Mouse (Mus musculus) ovary, postnatal 14 days (tissue): ENCODE measurements around the gene Rptor.

Experiments
- DNase-seq: peaks from one replicate; pipeline ENCODE4 v3.0.0; 2022; ENCODE audit warnings: low spot score

Gene Rptor

DNA sequence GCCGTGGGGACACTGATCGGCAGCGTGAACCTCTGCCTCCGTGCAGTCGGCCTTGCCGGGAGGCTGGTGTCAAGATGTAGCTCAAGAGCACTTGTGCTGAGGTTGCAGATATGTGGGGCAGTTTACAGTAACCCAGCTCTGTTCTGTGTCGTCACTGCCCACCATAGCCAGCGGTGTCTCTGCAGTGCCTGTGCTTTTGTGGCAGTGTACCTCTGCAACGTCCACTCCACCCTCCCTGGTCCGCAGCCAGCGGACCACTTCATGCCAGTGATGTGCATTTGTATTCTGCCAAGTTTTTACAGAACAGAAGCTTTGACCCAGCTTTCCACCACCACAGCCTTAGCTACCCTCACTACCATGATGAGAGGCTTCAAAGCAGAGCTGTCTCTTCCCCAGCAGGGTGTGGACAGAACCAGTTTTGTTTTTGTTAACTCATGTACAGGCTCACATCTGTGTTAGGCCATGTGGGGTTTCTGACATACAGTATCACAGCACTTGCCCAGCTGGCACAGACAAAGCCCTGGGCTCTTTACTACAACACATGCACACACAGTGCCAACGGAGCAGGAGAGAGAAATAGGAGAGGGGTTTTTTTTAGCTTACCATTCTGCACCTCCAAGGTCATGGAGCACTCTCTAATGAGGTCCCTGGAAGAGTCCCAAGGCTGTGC, 182.1 kb downstream of the Rptor start:
- no peak for DNase-seq

DNA sequence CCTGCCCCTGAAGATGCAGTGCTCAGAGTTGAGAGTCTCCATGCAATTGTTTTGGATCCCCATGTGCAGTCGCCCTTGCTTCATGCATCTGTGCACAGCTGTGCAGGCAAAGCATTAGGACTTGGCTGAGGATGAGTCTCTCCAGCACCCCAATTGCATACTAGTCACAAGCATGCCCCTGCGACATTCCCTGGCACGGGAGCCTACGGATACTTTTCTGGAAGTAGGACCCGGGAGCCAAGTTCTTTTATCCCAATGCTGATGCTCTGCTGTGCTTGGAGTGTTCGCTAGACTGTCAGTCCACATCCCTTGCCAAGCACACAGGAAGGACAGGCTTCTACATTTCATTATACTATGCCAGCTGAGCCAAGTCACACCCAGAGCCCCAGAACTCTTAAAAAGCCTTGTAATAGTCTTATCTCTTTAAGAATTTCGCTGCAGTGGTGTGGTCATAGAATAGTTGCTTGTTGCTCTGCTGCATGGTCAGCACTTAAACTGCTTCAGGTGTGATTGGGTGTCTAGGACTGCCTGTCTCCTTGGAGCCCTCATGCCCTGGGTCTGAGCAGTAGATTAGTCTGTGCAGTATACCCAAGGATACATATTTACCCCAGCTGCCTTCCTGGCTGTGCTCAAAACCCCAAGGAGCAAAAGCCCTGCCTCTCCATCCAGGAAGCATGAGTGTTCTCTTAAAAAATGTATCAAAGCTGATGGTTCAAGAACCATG, 183.1 kb downstream of the Rptor start:
- DNase-seq: no peak

DNA sequence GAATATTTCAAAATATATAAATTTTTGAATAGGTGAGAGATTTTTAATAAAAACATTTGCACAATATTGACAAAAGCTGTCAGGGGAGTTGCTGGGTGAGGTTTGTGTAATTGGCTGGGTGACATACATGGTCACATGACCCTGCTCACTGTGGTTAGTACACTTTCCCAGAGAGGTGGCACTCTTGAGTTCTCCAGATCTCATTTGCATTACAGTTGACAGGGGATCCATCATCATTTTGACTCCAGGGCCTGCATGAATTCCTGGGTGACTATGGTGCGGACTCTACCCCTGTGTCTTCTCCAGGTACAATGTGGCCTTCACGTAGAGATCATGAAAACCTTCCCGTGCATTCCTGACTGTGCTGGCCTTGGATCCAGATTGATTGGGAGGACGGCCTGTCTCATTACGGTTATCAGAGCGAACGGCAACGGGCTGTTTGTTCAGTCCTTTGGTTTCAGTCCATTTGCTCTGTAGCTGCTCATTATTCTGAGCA, 183.7 kb downstream of the Rptor start:
- no peak for DNase-seq

DNA sequence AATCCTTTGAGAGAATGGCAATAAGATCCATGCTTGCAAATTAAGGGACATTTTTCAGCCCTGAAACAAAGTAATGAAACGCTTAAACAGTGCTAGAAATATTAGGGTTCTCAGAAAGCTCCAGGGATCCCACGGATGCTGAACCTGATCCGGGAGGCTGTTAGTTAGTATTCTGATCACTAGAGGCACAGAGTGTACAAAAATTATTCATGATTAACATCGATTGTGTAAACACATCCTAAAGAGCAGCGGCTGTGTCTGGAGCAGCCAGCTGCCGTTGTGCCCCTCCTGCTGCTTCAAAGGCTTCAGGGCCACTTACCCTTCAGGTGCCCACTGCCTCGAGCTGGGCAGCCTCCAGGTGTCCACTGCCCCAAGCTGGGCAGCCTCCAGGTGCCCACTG, 185.8 kb downstream of the Rptor start:
- DNase-seq: no peak

DNA sequence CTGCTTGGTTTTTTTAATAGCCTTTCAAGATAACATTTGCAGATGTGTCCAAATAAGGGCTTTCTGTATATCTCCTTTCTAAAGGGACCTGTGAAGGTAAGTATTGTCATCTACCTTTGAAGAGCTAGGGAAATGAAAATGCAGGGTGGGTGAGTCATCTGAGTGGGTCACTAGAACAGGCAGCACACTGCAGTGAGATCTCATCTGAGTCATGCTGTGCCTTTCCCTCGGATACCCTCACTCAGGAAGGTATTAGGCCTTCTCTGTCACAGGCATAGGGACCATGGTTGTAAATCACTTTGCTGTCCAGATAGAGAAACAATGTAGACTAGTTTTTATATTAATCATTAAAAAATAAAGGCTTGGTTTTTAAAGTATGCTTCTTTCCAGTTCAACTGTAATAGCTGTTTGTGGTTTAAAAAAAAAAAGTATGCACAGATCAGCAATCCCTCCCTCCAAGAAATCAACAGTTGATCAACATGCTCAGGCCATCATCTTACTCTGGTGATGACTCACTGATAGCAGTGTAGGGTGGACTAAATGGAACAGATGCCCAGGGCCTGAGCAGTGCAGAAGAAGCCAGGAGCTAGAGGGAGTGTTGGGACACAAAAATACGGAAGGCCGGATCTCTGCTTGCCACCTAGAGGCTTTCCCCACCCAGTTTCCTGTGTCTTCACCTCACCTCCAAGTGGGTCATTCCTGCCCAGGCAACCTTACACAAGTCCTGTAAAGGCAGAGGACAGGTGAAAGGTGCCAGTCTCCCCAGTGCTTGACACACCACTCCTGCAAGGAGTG, 186.4 kb downstream of the Rptor start:
- DNase-seq: no peak

DNA sequence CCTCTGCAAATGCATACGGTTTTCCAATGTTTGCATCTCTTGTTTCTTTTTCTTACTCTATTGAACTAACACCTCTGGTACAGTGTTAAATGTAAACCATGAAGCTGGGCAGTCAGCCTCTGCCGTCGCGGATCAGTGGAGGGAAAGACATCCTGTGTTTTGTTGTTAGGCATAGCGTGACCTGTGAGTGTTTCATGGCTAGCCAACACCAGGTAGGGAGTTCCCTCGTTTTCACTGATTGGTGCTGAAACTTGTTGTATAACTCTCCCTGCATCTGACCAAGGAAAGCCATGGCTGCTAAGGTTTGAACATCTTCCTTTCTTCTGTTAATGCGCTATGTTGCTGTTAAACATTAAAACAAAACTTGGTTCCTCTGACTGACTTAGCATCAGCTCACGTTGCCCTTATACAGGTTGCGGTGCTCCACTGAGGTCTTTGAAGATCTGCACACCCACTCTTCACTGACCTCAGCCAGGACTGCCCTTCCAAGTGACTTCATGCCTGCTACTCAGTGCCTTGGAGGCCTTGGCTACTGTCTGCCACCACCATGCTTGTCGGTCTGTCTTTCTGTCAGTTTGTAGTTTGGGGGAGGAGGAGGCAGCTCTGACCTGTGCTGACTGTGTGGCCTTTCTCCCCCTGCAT, 189.3 kb downstream of the Rptor start:
- no peak for DNase-seq

DNA sequence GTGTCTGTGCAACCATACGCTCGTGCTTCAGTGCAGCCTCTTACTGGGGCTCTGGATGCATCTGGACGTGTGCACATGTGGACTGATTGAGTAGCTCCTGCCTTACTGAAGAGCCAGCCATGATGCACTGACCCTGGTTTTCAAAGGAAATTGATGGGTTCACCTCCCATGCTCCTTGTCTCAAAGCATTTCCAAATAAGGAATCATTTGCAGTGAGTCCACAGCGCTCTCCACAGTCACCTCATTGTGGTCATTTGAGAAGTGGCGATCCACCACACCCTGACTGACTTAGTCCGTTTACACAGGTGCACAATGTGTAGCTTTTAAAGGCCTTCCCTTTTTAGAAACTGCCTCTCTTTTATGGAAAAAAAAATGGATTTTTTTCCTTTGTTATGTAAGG, 190.7 kb downstream of the Rptor start:
- DNase-seq: no peak

DNA sequence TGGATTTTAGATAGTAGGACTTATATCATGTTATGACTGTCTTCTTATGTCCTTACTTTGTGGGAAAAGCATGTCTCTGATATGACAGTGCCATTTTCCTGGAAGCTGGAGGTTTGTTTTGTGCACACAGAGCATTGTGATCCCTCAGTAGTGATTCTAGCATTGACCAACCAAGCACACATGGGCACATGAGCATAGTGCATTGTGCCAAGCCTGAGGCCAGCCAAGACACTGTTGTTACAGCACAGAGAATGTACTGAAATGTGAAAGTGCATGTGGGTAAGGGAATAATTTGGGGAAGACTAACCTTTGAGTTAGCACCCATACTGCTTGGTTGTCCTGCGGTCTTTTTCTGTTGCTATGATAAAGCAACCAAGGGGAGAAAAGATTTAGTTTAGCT, 191.3 kb downstream of the Rptor start:
- no peak for DNase-seq

DNA sequence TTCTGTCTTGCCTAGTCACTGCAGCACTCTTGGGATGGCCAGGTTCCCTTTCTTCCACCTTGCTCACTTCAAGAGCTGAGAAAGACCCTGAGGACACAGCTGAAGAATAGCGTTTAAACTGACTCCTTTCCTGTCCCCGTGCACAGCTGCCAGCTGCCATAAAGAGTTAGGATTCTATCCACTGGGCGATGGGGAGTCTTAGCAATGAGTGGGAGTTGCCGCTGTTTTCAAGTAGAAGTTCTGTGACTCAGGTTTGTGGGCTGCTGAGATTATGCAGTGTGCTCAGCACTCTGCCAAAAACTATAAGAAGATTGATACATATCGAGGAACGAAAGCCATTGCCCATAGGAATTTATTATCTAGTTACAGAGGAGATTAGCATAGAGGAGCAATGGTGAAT, 192.0 kb downstream of the Rptor start:
- DNase-seq: no peak

DNA sequence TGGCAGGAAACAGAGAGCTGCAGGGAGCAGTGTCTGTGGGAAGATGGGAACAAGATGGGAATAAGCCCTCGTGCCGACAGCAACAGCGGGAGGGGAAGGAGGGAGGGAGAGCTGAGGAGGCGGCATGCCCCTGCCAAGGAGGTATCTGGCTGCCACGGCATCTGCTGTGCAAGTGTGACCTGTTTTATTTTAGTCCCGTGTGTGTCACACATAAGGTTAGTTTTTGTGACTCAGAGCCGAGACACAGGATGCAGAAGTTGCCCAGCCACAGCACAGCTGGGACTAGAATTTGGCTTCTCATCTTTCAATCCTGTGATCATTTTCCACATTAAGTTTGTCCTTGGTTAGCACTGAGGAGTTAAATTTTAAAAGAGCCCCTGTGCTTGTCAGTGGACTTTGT, 193.7 kb downstream of the Rptor start:
- no peak for DNase-seq

DNA sequence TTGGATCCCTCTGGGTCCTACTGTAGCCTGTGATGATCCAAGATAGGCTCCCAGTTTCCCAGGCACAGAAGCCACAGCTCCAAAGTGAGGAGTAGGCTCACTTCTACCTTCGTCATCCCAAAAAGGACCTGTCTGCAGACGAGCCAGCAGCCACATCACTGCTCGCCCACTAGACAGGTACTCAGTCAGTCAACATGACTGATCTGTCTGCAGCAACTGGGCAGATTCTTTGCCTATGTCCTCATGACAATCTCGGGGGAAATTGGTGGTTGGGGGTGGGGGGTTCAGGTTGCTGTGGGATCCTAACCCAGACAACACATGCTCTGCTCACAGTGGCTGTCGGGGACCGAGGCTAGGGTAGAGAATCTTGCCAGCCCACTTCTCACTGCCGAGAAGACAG, 194.1 kb downstream of the Rptor start:
- DNase-seq: no peak

DNA sequence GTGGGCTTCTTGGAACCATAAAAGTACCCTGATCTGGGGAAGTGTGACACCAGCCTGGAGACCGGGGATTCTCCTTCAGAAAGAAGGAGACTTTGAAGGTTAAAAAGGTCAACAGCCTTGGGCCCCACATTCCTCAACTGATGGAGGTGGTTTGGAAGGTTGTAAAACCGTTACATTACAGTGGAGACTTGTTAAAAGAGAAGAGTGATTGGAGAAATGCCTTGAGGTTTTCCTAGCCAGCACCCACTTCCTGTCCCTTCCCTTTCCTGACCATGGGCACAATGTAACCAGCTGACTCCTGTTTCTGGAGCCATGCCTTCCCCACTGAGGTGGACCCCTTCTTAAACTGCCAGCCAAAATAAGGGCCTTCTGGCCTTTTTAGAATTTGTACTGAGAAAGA, 196.8 kb downstream of the Rptor start:
- DNase-seq: no peak

DNA sequence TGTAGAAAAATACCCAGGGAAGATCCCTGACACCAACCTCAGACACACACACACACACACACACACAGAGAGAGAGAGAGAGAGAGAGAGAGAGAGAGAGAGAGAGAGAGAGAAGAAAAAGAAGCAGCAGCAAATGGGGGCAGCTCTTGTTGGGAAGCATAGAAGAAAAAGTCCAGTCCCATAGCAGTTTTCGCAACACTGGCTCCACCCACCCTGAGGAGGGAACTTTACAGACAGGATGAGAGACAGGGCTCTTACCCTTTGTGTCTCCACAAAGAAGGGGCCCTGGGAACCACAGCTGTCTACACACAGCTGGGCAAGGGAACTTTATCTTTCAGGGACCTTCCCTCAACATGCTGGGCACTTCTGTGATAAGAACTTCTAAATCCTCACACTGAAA, 199.2 kb downstream of the Rptor start:
- DNase-seq: no peak

DNA sequence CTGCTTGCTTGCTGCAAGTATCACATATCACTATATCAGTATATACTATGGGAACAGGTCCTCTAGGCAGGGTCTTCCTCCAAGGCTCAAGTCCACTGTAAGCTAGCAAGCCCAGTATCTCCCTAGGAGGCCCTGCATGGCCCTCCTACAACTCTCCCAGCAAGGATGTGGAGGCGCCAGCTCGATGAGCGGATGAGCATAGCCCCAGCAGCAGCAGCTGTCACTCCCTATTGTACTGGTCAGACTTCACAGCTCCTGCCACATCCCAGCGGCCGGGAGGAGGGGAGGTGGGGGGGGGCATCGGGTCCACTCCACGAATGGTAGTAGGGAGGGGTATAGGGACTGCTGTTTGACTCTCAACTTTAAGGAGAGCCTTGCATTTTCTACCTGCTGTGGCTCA, 200.2 kb downstream of the Rptor start:
- no peak for DNase-seq

DNA sequence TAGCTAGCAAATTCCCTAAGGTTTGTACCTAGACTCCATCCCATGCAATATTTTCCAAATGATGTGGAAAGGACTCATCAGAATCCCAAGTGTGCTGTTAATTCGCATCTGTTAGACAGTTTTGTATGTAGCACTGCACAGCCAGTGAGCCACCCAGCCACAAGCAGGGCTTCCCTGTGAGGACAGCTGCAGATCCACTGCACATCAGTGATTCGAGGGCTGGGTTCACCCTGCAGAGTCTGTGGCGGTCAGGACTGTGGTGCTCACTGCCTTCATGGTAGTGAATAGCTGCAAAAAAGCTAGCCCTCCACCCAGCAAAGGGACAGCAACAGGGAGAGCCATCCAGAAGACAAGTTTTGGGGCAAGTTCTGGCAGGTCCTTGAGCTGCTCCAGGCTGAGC, 201.7 kb downstream of the Rptor start:
- DNase-seq: no peak

DNA sequence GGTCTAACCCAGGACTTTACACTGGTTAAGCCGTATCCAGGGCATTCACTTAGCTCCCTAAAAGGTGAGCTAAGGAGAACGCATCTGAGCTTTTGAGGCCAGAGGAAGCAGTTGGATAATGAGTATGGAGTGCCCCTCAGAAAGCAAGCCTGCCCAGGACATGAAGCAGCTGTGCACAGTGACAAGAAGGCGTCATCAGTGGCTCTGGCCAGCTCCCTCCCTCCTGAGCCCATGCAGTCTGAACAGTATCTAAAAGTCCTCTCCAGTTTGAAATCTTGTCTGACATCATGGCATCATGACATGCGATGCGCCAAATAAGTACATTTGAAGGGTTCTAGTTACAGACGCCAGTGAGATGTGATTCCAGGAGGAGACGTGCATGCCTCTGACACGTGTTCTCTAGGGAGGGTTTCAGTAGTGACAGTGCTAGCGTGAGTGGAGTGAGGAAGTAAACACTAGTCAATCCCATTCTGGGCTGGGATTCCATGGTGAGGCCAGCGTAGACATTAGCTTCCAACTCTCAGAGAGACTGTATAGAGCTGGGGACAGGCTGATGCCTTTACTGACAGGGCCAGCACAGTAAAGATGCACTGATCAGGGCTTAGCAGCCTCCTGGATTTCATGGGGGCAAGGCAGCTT, 202.5 kb downstream of the Rptor start:
- no peak for DNase-seq

DNA sequence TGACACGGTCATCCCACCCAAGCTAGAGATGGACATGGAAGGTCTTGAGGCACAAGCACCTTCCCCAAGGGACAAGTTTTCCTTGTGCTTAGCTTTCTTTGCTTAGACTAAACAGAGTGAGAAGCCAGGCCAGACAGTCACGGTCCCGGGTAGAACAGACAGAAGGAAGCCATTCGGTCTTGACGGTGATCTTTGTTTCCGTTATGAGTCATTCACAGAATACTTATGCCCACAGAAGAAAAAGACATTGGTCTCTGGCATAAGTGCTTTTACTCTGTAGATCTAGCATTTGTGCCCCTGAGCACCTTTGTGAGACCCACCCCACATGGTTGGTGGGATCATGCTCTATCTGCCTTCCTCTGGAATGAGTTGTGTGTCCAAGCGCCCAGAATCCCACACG, 203.8 kb downstream of the Rptor start:
- DNase-seq: no peak

DNA sequence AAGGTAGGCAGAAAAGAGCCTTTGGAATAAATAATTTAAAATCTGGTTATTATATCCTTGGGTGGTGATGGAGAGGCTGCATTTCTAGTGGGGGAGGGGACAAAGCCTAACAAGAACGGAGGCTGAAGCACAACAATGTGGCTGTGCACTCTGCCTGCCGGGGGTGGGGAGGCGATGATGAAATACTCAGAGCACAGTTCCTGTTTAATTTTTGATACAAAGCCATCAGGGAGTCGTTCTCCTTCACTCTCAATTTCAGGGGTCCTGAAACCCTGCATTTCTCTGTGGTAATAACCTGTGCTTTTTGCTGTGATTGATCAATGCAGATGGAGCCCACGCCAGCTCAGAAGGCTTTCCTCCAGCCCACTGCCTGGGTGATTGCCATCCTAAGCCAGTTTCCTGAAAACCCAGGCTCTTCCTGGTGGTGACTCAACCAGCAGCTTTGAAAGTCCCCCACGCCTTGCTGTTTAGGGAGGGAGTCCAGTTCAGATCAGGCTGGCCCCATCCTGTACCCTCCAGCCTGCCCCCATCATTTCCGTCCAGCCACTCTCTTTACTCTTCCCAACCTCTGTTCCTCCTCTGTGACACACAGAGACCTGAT, 204.8 kb downstream of the Rptor start:
- DNase-seq: no peak

DNA sequence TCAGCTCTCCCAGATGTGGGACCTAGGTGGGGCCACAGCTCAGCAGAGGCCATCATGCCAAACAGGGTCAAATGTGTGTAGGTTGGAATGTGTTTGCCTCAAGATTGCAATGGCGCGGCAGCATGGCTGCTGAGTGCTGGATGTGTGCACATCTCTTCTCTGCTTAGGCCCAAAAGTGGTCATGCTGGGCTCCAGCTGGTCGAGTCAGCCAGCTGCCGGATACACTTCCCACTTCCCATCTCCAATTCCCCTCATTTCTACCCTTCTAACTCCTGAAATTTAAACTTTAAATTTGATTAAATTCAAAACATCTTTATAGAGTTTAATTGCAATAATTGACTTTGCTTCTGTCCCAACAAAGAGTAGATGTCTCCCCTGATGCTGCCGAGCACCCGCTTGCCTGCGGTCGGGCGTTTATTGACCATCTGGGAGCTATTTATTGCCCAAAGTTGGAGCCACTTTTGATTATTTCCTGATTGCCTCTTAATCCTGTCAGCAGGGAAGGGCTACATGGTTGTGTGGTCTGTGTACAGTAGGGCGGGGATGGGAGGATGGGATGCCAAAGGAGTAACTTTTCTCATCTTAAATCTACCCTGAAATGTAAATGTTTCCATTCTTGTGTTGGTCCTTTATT, 206.1 kb downstream of the Rptor start:
- DNase-seq: no peak

DNA sequence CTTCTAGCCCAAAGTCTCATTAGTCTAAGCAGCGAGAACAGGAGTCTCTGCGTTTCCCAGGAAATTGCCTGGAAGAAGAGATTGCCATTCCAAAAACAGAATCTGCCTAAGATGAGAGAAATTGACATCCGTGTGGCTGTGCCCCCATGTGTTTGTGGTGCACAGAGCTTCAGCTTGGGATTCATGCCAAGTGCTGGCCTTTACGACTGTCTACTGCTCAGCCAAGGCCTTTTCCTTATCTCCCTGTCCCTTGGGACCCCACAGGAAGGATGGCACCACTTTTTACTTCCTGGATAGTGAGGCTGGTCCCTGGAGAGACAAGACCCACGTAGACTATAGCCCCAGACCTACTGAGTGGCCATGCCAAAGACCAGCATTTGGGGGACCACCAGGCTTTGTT, 206.6 kb downstream of the Rptor start:
- DNase-seq: no peak

DNA sequence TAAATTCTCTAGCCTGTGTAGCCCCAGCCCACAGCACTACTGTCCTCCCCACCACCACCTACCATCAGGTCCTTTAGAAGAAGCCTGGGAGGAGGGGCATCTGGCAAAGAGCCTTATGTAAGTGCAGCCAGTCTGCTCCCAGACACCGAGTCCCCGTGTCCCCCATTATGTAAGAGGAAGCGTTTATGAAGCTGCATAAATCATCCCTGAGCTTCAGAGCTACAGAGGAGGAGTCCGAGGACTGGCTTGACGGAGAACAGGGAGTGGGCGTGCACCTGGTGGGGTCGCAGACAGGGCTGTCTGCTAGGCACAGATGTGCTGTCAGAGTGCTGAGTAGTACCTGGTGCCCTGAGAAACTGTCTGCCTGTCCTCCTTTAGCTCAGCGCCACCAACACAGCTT, 208.3 kb downstream of the Rptor start:
- DNase-seq: no peak
